Mouse (Mus musculus): ENCODE results near the gene Birc7. TPM values are rescaled to one million over a fixed set of nuclear protein-coding genes. Genes with fewer than 3 reads are reported as not detected.

Birc7 gene
- polyA plus RNA-seq, 1 experiment: not detected

GRCm38 (mm10) chr2:180962616-180963308 is 33.9 kb downstream of the Birc7 start:
- Histone ChIP-seq H3K27me3 (ENCODE audit: control insufficient read depth, insufficient read depth, insufficient read length) (peaks cover 5% of the 10 kb centered on the region), H3ac (ENCODE audit: control insufficient read depth, insufficient read length) (no peak overlapping the region), H3K4me2 (ENCODE audit: low read depth) (no peak overlapping the region), H3K79me2 (ENCODE audit: control insufficient read depth, insufficient read depth) (peaks cover 7% of the 10 kb centered on the region), H3K36me3 (ENCODE audit: control insufficient read depth, insufficient read depth) (no peaks in the 10 kb centered on the region), H3K4me3 (no peak overlapping the region)
- no peak for TF ChIP-seq MAX (IDR thresholded peaks at IDR 0.05; ENCODE audit: low read depth)
- no peak for TF ChIP-seq TCF3 (IDR thresholded peaks at IDR 0.05; ENCODE audit: insufficient read length, low read depth)
- TF ChIP-seq REST (IDR thresholded peaks at IDR 0.05; ENCODE audit: insufficient read depth, insufficient read length): no peak
- no peak for TF ChIP-seq TCF12 (IDR thresholded peaks at IDR 0.05; ENCODE audit: insufficient read depth, poor library complexity, severe bottlenecking)
- no peak for TF ChIP-seq SRF (IDR thresholded peaks at IDR 0.05; ENCODE audit: control insufficient read depth, insufficient read length, low read depth)
- TF ChIP-seq MYOD1 (IDR thresholded peaks at IDR 0.05; ENCODE audit: control insufficient read depth in 1 of 3, insufficient read length in 2 of 3, low read depth in 2 of 3): no peak
- no peak for TF ChIP-seq MYOG (IDR thresholded peaks at IDR 0.05; ENCODE audit: control insufficient read depth in 1 of 3, insufficient read depth in 1 of 3, insufficient read length in 2 of 3, low read depth in 2 of 3)
- TF ChIP-seq E2F4 (IDR thresholded peaks at IDR 0.05; ENCODE audit: insufficient read depth): no peak
- TF ChIP-seq POLR2A (IDR thresholded peaks at IDR 0.05; ENCODE audit: insufficient read length, low read depth): no peak
- TF ChIP-seq CEBPB (IDR thresholded peaks at IDR 0.05; ENCODE audit: insufficient read depth, poor library complexity, severe bottlenecking): no peak
- TF ChIP-seq USF1 (IDR thresholded peaks at IDR 0.05; ENCODE audit: low read depth): no peak
- no peak for TF ChIP-seq POLR2AphosphoS2 (IDR thresholded peaks at IDR 0.05; ENCODE audit: insufficient read length, low read depth)

DNA sequence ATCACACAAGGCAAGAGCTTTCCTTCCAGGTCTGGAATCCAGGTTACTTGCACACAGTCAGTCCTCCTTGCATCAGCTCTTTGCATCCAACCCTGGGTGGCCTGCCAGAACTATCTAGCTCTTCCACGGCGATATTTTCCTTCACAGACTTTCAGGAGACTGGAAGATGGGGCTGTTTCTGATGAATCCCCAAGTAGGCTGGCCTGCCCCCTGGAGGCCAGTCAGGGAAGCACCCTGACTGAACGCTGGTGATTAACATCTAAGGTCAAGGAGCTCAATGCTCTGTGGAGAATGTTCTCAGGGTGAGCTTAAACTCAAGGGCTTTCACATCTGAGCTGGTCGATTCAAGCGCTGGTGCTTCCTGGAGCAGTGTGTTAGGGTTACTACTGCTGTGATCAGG is 35.1 kb downstream of the Birc7 start:
- H3K27me3 ChIP-seq (ENCODE audit: control insufficient read depth, insufficient read depth, insufficient read length): no peaks in the 10 kb centered on the region
- no peak overlapping the region for H3ac ChIP-seq (ENCODE audit: control insufficient read depth, insufficient read length)
- no peak overlapping the region for H3K4me2 ChIP-seq (ENCODE audit: low read depth)
- H3K36me3 ChIP-seq (ENCODE audit: control insufficient read depth, insufficient read depth): no peaks in the 10 kb centered on the region
- no peak overlapping the region for H3K4me3 ChIP-seq
- TF ChIP-seq POLR2A (IDR thresholded peaks at IDR 0.05; ENCODE audit: insufficient read length, low read depth) (no peak), MAX (IDR thresholded peaks at IDR 0.05; ENCODE audit: low read depth) (no peak), TCF3 (IDR thresholded peaks at IDR 0.05; ENCODE audit: insufficient read length, low read depth) (no peak), MYOD1 (IDR thresholded peaks at IDR 0.05; ENCODE audit: control insufficient read depth in 1 of 3, insufficient read length in 2 of 3, low read depth in 2 of 3) (no peak)
- peaks cover 19% of the 10 kb centered on the region for H3K79me2 ChIP-seq (ENCODE audit: control insufficient read depth, insufficient read depth)

- no peak for TF ChIP-seq MYOG (IDR thresholded peaks at IDR 0.05; ENCODE audit: control insufficient read depth in 1 of 3, insufficient read depth in 1 of 3, insufficient read length in 2 of 3, low read depth in 2 of 3)
- TF ChIP-seq CEBPB (IDR thresholded peaks at IDR 0.05; ENCODE audit: insufficient read depth, poor library complexity, severe bottlenecking): no peak
- no peak for TF ChIP-seq E2F4 (IDR thresholded peaks at IDR 0.05; ENCODE audit: insufficient read depth)
- TF ChIP-seq SRF (IDR thresholded peaks at IDR 0.05; ENCODE audit: control insufficient read depth, insufficient read length, low read depth): no peak
- no peak for TF ChIP-seq USF1 (IDR thresholded peaks at IDR 0.05; ENCODE audit: low read depth)
- TF ChIP-seq REST (IDR thresholded peaks at IDR 0.05; ENCODE audit: insufficient read depth, insufficient read length): no peak
- no peak for TF ChIP-seq MYOD1 (IDR thresholded peaks at IDR 0.05; ENCODE audit: control insufficient read depth in 1 of 3, insufficient read length in 2 of 3, low read depth in 2 of 3)
- TF ChIP-seq TCF12 (IDR thresholded peaks at IDR 0.05; ENCODE audit: insufficient read depth, poor library complexity, severe bottlenecking): no peak
- TF ChIP-seq POLR2A (IDR thresholded peaks at IDR 0.05; ENCODE audit: insufficient read length, low read depth): no peak
- TF ChIP-seq MAX (IDR thresholded peaks at IDR 0.05; ENCODE audit: low read depth): no peak
- TF ChIP-seq POLR2AphosphoS2 (IDR thresholded peaks at IDR 0.05; ENCODE audit: insufficient read length, low read depth): no peak
- no peak for TF ChIP-seq TCF3 (IDR thresholded peaks at IDR 0.05; ENCODE audit: insufficient read length, low read depth)
- Histone ChIP-seq H3ac (ENCODE audit: control insufficient read depth, insufficient read length) (peak overlapping the region; percentile 88), H3K27me3 (ENCODE audit: control insufficient read depth, insufficient read depth, insufficient read length) (no peaks in the 10 kb centered on the region), H3K79me2 (ENCODE audit: control insufficient read depth, insufficient read depth) (peaks cover 35% of the 10 kb centered on the region), H3K4me2 (ENCODE audit: low read depth) (peak overlapping the region; percentile 94), H3K4me3 (peak overlapping the region; percentile 97), H3K36me3 (ENCODE audit: control insufficient read depth, insufficient read depth) (peaks cover 18% of the 10 kb centered on the region)
Measured at GRCm38 (mm10) chr2:180966092-180966882, 37.5 kb downstream of the Birc7 start.

GRCm38 (mm10) chr2:180967010-180967763 is 38.4 kb downstream of the Birc7 start, which contains the start of gene Arfgap1:
TSS of gene Arfgap1 (plus strand) at chr2:180967225.
- H3K4me2 ChIP-seq (ENCODE audit: low read depth): peak within 1 kb of the TSS; percentile 95
- TF ChIP-seq POLR2A (IDR thresholded peaks at IDR 0.05; ENCODE audit: insufficient read length, low read depth): peak; percentile 80
- TF ChIP-seq MYOD1 (IDR thresholded peaks at IDR 0.05; ENCODE audit: control insufficient read depth in 1 of 3, insufficient read length in 2 of 3, low read depth in 2 of 3): no peak
- no peak for TF ChIP-seq TCF3 (IDR thresholded peaks at IDR 0.05; ENCODE audit: insufficient read length, low read depth)
- TF ChIP-seq E2F4 (IDR thresholded peaks at IDR 0.05; ENCODE audit: insufficient read depth): no peak
- peak in 1 of 3 experiments; percentile 4 for TF ChIP-seq MYOG (IDR thresholded peaks at IDR 0.05; ENCODE audit: control insufficient read depth in 1 of 3, insufficient read depth in 1 of 3, insufficient read length in 2 of 3, low read depth in 2 of 3)
- TF ChIP-seq POLR2AphosphoS2 (IDR thresholded peaks at IDR 0.05; ENCODE audit: insufficient read length, low read depth): no peak
- H3ac ChIP-seq (ENCODE audit: control insufficient read depth, insufficient read length): peak within 1 kb of the TSS; percentile 88
- peaks cover 26% of the 10 kb centered on the region for H3K36me3 ChIP-seq (ENCODE audit: control insufficient read depth, insufficient read depth)
- peak within 1 kb of the TSS; percentile 97 for H3K4me3 ChIP-seq
- peaks cover 35% of the 10 kb centered on the region for H3K79me2 ChIP-seq (ENCODE audit: control insufficient read depth, insufficient read depth)
- no peaks in the 10 kb centered on the region for H3K27me3 ChIP-seq (ENCODE audit: control insufficient read depth, insufficient read depth, insufficient read length)
